Mouse (Mus musculus) myocyte (in vitro differentiated cells): ENCODE measurements around the gene Gripap1. TPM values are rescaled to one million over a fixed set of nuclear protein-coding genes. Genes with fewer than 3 reads are reported as not detected.

Experiments used
- H3K27me3 ChIP-seq: one replicate; pipeline ENCODE4 v1.6.1; 2011; ENCODE audit not compliant: control insufficient read depth, insufficient read depth, insufficient read length
- H3K36me3 ChIP-seq: one replicate; pipeline ENCODE4 v1.6.1; 2011; ENCODE audit not compliant: control insufficient read depth, insufficient read depth
- H3K4me2 ChIP-seq: one replicate; pipeline ENCODE4 v1.6.1; 2011; ENCODE audit warnings: low read depth, control low read depth
- H3K4me3 ChIP-seq: one replicate; pipeline ENCODE4 v1.5.1; 2011; ENCODE audit warnings: mild to moderate bottlenecking, control low read depth, moderate library complexity
- H3K79me2 ChIP-seq: one replicate; pipeline ENCODE4 v1.6.1; 2011; ENCODE audit not compliant: control insufficient read depth, insufficient read depth
- H3ac ChIP-seq: one replicate; pipeline ENCODE4 v1.6.1; 2011; ENCODE audit not compliant: control insufficient read depth, insufficient read length
- CEBPB ChIP-seq: IDR thresholded peaks from 2 replicates; pipeline ENCODE4 v1.6.1; 2011; ENCODE audit warnings: mild to moderate bottlenecking, moderate library complexity; ENCODE audit not compliant: poor library complexity, insufficient read depth, severe bottlenecking
- E2F4 ChIP-seq: IDR thresholded peaks from one replicate; pipeline ENCODE4 v1.6.1; 2011; ENCODE audit warnings: mild to moderate bottlenecking, control low read depth, moderate library complexity; ENCODE audit not compliant: insufficient read depth
- MAX ChIP-seq: IDR thresholded peaks from one replicate; pipeline ENCODE4 v1.6.1; 2011; ENCODE audit warnings: low read depth, mild to moderate bottlenecking, control low read depth
- MYOD1 ChIP-seq, 3 experiments: IDR thresholded peaks; one replicate each; pipeline ENCODE4 v1.6.1; 2011; ENCODE audit warnings: control low read depth in 2 of 3, low read depth in 2 of 3, mild to moderate bottlenecking in 2 of 3, moderate library complexity in 1 of 3; ENCODE audit not compliant: insufficient read length in 2 of 3, control insufficient read depth in 1 of 3
- MYOG ChIP-seq, 3 experiments: IDR thresholded peaks; one replicate each; pipeline ENCODE4 v1.6.1; 2011; ENCODE audit warnings: control low read depth in 2 of 3, low read depth in 2 of 3, mild to moderate bottlenecking in 2 of 3; ENCODE audit not compliant: insufficient read length in 2 of 3, control insufficient read depth in 1 of 3, insufficient read depth in 1 of 3
- POLR2A ChIP-seq: IDR thresholded peaks from one replicate; pipeline ENCODE4 v1.6.1; 2011; ENCODE audit warnings: low read depth, mild to moderate bottlenecking, control low read depth, moderate library complexity; ENCODE audit not compliant: insufficient read length
- POLR2AphosphoS2 ChIP-seq: IDR thresholded peaks from one replicate; pipeline ENCODE4 v1.6.1; 2011; ENCODE audit warnings: low read depth, control low read depth; ENCODE audit not compliant: insufficient read length
- REST ChIP-seq: IDR thresholded peaks from one replicate; pipeline ENCODE4 v1.6.1; 2011; ENCODE audit warnings: mild to moderate bottlenecking, control low read depth, moderate library complexity; ENCODE audit not compliant: insufficient read depth, insufficient read length
- SRF ChIP-seq: IDR thresholded peaks from one replicate; pipeline ENCODE4 v1.6.1; 2011; ENCODE audit warnings: low read depth; ENCODE audit not compliant: control insufficient read depth, insufficient read length
- TCF12 ChIP-seq: IDR thresholded peaks from one replicate; pipeline ENCODE4 v1.6.1; 2011; ENCODE audit warnings: mild to moderate bottlenecking, control low read depth; ENCODE audit not compliant: poor library complexity, insufficient read depth, severe bottlenecking
- TCF3 ChIP-seq: IDR thresholded peaks from one replicate; pipeline ENCODE4 v1.6.1; 2011; ENCODE audit warnings: low read depth, control low read depth; ENCODE audit not compliant: insufficient read length
- USF1 ChIP-seq: IDR thresholded peaks from one replicate; pipeline ENCODE4 v1.6.1; 2011; ENCODE audit warnings: low read depth, mild to moderate bottlenecking, control low read depth, moderate library complexity
- polyA plus RNA-seq: library from polyadenylated mRNA; unstranded; fragments of >200 nt; fragmentation: generic; extraction: Trizol; gene quantifications from one replicate; pipeline ENCODE4 v1.2.1, GENCODE M21; 2012; ENCODE audit warnings: missing spikeins

Gripap1 gene
- polyA plus RNA-seq, 1 experiment: 19.8 TPM

DNA sequence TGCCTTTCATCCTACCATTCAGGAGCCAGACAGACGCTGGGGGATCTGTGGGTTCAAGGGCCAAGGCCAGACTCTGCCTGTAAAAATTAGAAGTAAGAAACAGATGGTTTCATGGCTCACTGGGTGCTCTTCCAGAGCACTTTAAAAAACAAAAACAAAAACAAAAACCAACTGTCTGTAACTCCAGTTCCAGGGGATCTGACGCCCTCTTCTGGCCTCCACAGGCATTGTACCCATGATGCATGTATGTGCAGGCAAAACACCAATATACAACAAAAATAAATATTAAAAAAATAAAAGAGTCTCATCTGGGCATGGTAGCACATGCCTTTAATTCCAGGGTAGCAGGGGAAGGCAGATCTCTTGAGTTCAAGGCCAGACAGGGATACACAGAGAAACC lies 16.8 kb upstream of the Gripap1 start:
- Histone ChIP-seq H3ac (no peak overlapping the region), H3K79me2 (no peaks in the 10 kb centered on the region), H3K4me3 (no peak overlapping the region), H3K36me3 (peaks cover 8% of the 10 kb centered on the region), H3K4me2 (no peak overlapping the region), H3K27me3 (no peaks in the 10 kb centered on the region)
- TF ChIP-seq TCF12 (no peak), POLR2AphosphoS2 (no peak), USF1 (no peak), E2F4 (no peak), MAX (no peak), CEBPB (no peak)

DNA sequence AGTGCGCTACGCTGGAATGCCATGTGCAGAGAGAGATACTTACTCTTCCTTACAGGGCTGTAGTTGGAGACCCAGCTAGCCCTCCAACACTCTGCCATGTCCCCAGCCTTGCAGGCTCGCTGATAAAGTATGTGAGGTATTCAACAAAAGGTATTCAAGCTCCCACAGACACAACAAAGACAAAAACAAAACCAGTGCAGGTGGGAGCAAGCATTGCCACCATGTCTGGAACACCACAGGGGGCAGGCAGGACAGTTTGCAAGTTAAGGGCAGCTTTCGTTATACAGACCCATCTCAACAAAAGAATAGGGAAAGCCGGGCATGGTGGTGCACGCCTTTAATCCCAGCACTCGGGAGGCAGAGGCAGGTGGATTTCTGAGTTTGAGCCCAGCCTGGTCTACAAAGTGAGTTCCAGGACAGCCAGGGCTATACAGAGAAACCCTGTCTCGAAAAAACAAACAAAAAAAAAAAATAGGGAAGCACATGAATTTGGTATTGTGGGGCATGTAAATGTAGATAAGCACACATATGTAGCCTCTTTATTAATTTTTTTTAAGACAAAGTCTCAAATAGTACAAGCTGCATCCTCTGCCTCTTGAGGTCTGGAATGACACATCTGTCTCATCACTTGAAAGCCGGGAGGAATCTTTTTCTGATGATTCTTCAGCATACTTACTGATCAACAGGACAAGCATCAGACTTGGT lies 13.9 kb upstream of the Gripap1 start:
- H3K4me2 ChIP-seq: no peak overlapping the region
- H3K79me2 ChIP-seq: no peaks in the 10 kb centered on the region
- H3ac ChIP-seq: no peak overlapping the region
- H3K27me3 ChIP-seq: no peaks in the 10 kb centered on the region
- peaks cover 6% of the 10 kb centered on the region for H3K36me3 ChIP-seq
- no peak overlapping the region for H3K4me3 ChIP-seq
- TF ChIP-seq CEBPB: no peak
- TF ChIP-seq MAX: no peak
- TF ChIP-seq TCF3: no peak
- no peak for TF ChIP-seq E2F4
- TF ChIP-seq TCF12: no peak
- no peak for TF ChIP-seq USF1
- no peak for TF ChIP-seq POLR2AphosphoS2
- TF ChIP-seq REST: no peak
- no peak for TF ChIP-seq SRF
- no peak for TF ChIP-seq MYOD1 (IDR thresholded peaks at IDR 0.05; ENCODE audit: control insufficient read depth in 1 of 3, insufficient read length in 2 of 3, low read depth in 2 of 3)
- no peak for TF ChIP-seq POLR2A
- TF ChIP-seq MYOG (IDR thresholded peaks at IDR 0.05; ENCODE audit: control insufficient read depth in 1 of 3, insufficient read depth in 1 of 3, insufficient read length in 2 of 3, low read depth in 2 of 3): no peak

DNA sequence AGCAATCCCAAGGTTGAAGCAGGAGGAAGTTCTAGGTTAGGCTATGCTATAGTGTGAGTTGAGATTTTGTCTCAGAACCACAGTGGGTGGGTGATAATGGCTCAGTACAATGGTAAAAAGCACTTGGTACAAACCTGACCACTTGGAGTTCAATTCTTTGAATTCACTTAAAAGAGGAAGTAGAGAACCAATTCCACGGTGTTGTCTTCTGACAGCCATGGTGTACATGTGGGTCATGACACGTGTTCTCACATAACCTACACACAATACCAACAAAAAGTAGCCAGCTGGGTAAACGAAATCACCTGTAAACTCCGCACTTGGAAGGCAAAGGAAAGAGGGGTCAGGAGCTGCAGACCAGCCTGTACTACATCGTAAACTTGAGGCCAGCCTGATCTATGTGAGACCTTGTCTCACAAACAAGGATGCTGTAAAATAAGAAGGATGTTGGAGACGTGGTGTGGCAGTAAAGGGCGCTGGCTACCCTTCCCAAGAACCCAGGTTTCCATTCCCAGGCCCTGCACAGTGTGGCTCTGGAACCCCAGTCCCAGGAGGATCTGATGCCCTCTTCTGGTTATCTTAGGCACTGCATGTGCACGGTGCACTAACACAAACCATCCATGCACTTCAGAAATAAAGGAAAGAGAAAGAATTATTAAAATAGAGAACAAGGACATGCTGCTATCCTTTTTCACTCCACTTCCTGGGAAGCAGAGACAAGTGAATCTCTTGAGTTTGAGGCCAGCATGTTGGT lies 13.1 kb upstream of the Gripap1 start:
- no peak for TF ChIP-seq TCF3
- TF ChIP-seq POLR2AphosphoS2: peak; percentile 18
- Histone ChIP-seq H3K36me3 (peaks cover 6% of the 10 kb centered on the region), H3K79me2 (no peaks in the 10 kb centered on the region), H3ac (no peak overlapping the region), H3K27me3 (no peaks in the 10 kb centered on the region), H3K4me3 (no peak overlapping the region), H3K4me2 (no peak overlapping the region)

DNA sequence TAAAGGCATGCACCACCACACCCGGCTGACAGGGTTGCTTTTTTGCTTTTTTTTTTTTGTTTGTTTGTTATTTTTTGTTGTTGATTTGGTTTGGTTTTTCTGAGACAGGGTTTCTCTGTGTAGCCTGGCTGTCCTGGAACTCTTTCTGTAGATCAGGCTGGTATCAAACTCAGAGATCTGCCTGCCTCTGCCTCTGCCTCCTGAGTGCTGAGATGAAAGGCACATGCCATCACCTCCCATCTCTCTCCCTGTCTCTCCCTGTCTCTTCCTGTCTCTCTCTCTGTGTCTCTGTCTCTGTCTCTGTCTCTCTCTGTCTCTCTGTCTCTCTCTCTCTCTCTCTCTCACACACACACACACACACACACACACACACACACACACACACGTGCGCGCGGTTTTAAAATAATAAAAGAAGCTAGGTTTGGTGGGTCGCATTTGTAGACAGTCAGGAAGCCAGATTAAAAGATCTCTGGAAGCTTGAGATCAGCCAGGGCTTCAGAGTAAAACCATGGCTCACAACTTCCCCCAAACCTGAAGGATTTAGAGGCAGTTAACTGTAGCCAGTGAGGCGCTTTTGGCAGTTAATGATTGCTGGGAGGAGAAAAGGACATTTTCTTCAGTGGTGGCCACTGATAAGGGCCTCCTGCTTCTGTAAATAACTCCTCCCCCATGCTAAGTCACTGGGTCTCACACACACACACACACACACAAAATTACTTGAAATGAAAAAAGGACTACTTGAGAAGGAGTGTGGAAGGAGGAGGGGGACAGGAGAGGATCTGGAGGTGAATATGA lies 10.9 kb upstream of the Gripap1 start:
- Histone ChIP-seq H3K36me3 (no peaks in the 10 kb centered on the region), H3K79me2 (no peaks in the 10 kb centered on the region), H3ac (no peak overlapping the region), H3K27me3 (no peaks in the 10 kb centered on the region), H3K4me3 (no peak overlapping the region), H3K4me2 (no peak overlapping the region)
- no peak for TF ChIP-seq CEBPB
- no peak for TF ChIP-seq SRF
- TF ChIP-seq TCF12: no peak
- TF ChIP-seq POLR2A: no peak
- no peak for TF ChIP-seq MAX
- no peak for TF ChIP-seq MYOG (IDR thresholded peaks at IDR 0.05; ENCODE audit: control insufficient read depth in 1 of 3, insufficient read depth in 1 of 3, insufficient read length in 2 of 3, low read depth in 2 of 3)
- TF ChIP-seq E2F4: no peak
- TF ChIP-seq REST: no peak
- TF ChIP-seq USF1: no peak
- no peak for TF ChIP-seq TCF3
- no peak for TF ChIP-seq MYOD1 (IDR thresholded peaks at IDR 0.05; ENCODE audit: control insufficient read depth in 1 of 3, insufficient read length in 2 of 3, low read depth in 2 of 3)
- no peak for TF ChIP-seq POLR2AphosphoS2

DNA sequence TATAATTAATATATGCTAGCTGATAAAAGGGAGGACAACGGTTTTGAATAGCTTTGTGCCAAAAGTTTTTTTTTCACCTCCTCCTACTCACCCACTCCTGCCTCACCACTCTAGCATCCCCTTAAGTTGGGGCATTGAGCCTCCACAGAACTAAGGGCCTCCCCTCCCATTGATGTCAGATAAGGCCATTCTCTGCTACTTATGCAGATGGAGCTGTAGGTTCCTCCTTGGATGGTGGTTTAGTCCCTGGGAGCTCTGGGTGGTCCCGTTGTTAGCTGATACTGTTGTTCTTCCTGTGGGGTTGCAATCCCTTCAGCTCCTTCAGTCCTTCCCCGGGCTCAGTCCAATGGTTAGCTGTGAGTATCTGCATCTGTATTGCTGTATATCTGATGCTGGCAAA lies 10.3 kb upstream of the Gripap1 start:
- H3K4me2 ChIP-seq: no peak overlapping the region
- no peaks in the 10 kb centered on the region for H3K27me3 ChIP-seq
- H3K79me2 ChIP-seq: no peaks in the 10 kb centered on the region
- H3ac ChIP-seq: no peak overlapping the region
- TF ChIP-seq POLR2AphosphoS2 (no peak), E2F4 (no peak)
- no peak overlapping the region for H3K4me3 ChIP-seq
- no peaks in the 10 kb centered on the region for H3K36me3 ChIP-seq
